Mouse (Mus musculus) heart, postnatal 10 days (tissue): ENCODE measurements around the gene Rusc1. TPM values are rescaled to one million over a fixed set of nuclear protein-coding genes. Genes with fewer than 3 reads are reported as not detected.

Experiments used
- DNase-seq, 2 experiments: peaks; one replicate each; pipeline ENCODE4 v3.0.0; 2021
- intact Hi-C: fragments of 180-260 bp; cut with DNase I; formaldehyde crosslinking; loops from one replicate; pipeline ENCODE4 v1.15.1; 2025
- total RNA-seq, 2 experiments: library from RNA; stranded (reverse); gene quantifications; 2 replicates each; pipeline ENCODE4 v1.2.3; 2021

The Rusc1 gene
- 10 to 100 TPM; 12.6 to 15.0 TPM for total RNA-seq

DNA sequence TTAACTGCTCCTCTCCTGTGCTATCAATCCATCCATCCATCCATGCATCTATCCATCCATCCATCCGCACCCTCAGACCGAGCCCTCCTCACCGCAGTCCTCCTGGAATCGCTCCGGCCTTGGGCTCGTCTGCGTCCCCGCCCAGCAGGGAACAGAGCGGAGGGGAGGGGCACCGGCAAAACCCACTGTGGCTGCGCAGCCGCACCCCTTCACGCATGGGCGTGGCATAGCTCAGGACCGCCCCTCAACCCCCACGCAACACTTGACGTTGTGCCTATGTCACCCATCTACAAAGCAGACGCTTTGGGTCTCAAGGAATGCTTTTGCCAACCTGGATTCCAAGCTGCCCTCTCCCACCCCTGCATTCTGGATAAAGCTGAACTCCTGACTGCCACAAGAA is at the start of gene Rusc1:
TSS of gene Rusc1 (minus strand) at position 137 of the 400 bp plus-strand sequence.
- peak; percentile 84 to 87 for DNase-seq
- intact Hi-C loops, result loop anchor here (5.0 kb wide), 1 partner anchor 64 kb away; no protein-coding TSS in a partner anchor

DNA sequence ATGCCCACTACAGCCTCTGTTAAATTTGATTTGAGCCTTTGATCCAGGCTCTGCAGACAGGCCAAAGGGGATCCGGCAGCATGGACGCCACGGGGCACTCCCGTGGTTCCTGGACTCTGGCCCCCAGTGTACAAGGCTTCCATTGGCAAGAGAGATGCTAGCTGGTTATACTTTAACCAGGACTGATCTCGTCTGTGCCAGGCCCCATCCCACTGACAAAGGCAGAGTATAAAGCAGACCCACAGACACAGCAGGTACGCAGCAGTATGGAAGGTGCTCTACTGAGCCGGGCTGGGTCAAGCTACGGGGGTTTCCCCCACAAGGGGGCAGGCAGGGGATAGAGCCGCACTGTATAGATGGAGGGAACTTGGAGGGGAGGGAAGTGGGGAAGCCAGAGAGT is 43.3 kb upstream of the Rusc1 start:
- no peak for DNase-seq
- intact Hi-C loops, result no loop called here

DNA sequence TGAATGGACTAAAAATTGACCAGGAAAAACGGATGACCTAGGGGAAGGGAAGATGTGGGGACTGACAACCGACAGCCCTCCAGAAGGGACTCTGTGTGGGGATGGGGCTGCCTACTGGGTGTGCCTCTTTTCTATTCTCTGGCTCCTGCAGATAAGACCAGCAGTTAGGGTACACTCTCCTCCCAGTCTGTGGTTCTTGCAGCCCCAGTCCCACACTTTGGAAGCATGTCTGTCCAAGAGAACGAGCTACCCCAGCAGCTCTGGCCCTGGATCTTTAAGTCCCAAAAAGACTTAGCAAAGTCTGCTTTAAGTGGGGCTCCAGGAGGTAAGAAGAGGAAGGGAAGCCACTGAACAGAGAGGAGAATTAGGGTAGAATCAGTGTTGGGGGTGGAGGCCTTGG is 42.8 kb upstream of the Rusc1 start, which contains the start of gene Pklr:
TSS of gene Pklr (plus strand) at position 185 of the 400 bp plus-strand sequence.
- intact Hi-C loops, result no loop called here

DNA sequence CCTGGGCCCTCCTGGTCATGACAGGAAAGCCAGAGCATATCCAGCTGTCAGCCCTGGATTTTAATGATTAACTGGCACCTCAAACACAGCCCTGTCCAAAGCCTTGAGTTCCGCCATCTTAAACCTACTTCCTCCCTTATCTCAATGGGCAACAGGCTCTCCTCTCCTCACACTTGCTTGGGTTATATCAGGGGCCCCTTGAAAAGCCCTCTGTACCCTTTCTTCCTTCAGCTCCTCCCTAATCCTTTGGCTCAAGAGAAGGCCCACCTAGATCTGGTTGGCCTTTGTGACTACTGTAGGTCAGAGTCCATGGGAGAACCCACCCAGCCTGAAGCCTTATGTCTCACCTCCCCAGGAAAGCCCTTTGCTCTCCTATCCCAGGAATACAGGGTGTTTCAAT is 40.6 kb upstream of the Rusc1 start:
- DNase-seq, result no peak
- intact Hi-C loops, result no loop called here

More for the DNA sequence above, 42.8 kb upstream of the Rusc1 start, which contains the start of gene Pklr:
- no peak for DNase-seq

DNA sequence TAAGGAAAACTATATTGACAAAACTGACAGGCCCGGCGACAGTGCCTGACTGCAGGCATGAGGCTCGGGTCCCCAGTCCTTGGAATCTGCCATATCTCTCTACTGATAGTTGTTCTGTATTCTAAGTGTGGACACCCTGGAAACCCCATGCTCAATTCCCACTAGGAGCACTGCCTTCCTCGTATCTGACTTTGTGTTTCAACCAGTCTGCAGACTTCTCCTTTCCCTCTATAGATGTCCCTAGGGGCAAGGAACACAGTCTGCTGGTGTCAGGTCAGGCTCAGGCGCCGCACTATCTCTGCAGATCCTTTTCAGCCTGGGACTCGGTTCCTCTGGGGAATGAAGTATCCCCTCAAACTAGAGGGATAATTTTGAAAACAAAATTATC is 39.9 kb upstream of the Rusc1 start:
- intact Hi-C loops, result no loop called here
- DNase-seq, result no peak

DNA sequence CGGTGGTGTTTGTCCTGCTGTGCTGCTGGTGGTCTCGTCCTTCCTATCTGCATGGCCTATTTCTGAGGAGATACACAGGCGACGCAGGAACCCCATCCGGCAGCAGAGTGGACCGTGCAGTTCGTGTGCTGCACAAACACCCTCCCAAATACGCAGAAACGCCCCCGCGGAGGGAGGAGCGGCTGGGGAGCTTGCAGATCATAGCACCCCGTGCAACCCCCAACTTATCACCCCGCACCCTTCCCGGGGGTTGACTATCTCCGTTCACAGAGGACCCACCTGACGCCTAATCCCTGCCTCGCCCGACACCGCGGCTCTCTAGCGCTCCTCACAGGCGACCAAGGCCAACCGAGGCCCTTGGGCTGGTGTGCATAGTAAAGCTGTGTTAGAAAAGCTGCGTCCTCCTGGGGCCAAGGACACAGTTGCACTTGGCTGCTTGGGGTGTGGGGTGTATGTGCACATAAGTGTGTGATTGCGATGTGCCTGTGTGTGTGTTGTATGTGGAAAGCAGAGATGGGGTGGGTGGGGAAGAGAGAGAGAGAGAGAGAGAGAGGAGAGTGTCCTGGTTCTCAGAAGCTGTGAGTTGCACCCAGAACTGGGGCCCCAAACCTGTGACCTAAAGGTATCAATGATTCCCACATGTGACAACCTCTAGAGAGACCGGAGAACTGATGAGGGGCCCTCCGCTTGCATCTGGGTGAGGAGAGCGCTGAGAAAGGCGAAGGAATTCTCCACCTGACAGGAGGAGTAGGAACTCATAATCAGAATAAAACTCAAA is 39.4 kb upstream of the Rusc1 start:
- intact Hi-C loops, result no loop called here
- DNase-seq, result peak; percentile 35 to 47

DNA sequence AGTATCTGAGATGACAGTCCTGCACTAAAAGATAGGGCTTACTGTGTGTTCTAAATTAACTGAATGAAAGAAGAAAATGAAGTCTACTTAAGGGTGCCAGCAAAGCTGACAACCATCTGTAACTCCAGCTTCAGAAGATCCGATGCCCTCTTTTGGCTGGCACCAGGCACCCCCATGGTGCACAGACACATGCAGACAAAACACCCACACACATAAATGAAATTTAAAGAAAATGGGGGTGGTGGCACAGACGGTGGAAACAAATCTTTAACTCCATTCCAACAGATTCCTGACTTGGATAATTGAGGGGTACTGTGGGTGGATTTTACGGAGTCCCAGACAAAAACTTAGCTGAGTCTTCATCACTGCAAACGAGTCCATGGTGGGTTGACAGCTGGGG is 38.7 kb upstream of the Rusc1 start:
- DNase-seq, result no peak

DNA sequence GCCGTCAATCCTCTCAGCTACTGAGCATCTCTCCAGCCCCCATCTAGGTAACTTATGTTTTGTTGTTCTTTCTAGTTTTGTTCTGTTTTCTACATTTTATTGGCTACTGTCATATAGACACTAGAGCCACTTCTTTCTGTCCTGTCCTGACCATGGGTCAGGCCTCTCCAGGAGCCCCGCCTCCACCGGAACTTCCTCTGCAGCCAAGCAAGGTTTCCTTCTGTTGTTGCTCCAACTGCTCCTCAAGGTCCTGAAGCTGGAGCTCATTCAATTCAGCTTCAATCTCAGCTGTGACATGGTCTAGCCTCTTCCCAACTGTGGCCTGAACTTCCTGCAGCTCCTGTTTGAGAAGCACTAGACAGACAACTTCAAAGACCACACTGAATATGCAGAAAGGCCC is 36.8 kb upstream of the Rusc1 start:
- no peak for DNase-seq
- intact Hi-C loops, result no loop called here

More for the DNA sequence above, 38.7 kb upstream of the Rusc1 start:
- intact Hi-C loops, result no loop called here

DNA sequence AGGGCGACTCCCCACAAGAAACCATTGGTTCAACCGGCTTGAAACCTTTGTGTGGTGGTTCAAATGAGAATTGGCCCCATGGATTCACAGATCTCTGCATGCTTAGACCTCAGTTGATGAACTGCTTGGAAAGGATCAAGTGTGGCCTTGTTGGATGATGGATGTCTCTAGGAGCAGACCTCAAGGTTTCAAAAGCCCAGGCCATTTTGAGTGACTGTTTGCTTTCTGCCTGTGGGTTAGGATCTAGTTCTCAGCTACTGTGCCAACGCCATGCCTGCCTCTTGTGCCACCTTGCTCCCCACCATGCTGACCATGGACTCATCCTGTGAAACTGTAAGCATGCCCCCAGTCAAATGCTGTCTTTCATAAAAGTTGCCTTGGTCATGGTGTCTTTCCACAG is 32.9 kb upstream of the Rusc1 start:
- DNase-seq, result no peak
- intact Hi-C loops, result no loop called here

DNA sequence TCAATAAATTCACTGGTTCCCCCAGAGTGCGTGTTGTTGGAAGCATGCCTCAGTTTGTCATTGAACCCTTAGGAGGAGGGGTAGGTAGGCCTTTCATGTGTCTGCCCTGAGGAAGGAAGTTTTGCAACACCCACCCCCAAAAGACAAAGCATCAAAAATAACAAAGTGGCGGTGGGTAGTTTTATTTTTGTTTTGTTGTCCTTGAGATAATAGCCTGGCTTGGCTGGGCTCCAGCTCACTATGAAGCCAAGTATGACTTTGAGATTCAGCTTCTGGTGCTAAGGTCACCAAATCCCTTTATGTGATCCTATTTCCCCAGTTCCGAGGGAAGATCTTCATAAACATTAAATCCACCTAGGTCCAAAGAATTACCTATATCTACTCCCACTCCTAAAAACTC is 31.1 kb upstream of the Rusc1 start:
- peak; percentile 55 to 64 for DNase-seq

DNA sequence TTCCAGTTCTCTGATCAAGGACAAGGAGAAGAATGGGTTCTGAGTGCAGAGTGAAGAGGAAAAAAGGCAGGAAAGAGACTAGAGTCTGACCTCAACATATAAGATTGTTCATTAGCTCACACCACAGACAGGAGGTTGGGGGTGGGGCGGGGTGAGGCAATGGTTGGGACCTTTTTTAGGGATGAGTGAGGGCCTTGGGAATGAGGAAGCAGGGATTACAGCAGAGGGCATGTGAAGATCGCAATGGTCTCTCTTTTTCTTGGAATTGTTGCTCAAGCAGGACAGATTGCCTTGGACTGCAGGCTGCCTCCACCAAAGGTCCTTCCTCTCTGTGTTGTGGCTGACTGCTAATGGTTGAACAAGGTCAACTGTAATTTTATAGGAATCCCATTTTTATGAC is 30.2 kb upstream of the Rusc1 start:
- DNase-seq, result peak; percentile 61 to 67

More for the DNA sequence above, 31.1 kb upstream of the Rusc1 start:
- intact Hi-C loops, result no loop called here

DNA sequence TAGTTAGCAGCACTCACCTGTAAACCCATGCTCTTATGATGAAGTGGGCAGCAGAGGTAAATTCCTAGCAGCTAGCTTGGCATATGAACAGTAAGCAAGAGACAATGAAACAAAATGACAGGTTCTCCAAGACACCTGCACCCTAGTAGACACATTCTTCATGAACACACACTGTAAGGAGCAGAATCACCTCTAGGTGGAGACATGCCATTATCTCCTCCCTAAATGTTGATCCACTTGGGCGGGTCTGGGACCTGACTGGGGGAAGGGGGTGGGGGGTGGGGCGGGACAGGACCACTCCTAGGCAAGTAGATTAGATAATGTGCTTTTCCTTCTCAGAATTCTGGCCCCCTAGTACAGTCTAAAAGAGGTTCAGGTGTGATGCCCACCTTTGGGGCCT is 22.4 kb upstream of the Rusc1 start:
- peak; percentile 31 to 43 for DNase-seq
- intact Hi-C loops, result loop anchor here (1.0 to 2.0 kb wide), 2 partner anchors 43 to 101 kb away; no protein-coding TSS in a partner anchor

More for the DNA sequence above, 30.2 kb upstream of the Rusc1 start:
- intact Hi-C loops, result no loop called here

DNA sequence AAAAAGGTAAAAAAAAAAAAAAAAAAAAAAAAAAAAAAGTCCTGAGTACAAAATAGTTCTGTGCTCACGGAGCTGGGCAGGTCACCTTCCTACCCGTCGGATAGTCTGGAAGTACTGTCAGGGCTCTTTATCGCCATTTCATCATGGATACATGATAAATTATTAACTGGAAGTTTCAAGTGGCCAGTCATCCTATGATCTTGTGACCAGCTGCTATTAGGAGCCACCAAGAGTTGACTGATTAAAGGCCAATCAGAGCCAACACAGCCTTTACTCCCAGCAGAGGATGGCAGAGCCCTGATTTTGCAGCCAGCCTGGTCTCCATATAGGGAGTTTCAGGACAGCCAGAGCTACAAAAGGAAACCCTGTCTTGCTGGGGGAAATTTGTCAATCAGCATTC is 19.9 kb upstream of the Rusc1 start:
- intact Hi-C loops, result no loop called here
- DNase-seq, result no peak

DNA sequence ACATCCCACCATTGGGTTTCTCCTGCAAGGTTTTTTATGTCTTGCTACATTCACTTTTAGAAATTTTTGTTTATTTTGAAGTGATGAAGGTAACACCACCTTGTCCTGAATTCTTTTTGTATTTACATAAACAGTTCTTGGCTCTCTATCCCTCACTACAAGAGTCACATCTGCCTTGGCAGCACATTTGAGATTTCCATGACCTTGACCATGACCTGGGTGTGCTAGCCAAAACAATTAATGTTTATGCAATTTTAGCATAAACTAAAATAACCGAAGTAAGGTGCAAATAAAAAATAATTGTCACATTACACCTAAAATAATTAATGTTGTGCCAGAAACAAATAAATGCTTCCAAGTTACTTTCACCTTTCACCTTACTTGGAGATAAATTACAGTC is 15.0 kb upstream of the Rusc1 start:
- intact Hi-C loops, result loop anchor here (10.0 kb wide), 1 partner anchor 197 kb away; no protein-coding TSS in a partner anchor
- DNase-seq, result no peak

DNA sequence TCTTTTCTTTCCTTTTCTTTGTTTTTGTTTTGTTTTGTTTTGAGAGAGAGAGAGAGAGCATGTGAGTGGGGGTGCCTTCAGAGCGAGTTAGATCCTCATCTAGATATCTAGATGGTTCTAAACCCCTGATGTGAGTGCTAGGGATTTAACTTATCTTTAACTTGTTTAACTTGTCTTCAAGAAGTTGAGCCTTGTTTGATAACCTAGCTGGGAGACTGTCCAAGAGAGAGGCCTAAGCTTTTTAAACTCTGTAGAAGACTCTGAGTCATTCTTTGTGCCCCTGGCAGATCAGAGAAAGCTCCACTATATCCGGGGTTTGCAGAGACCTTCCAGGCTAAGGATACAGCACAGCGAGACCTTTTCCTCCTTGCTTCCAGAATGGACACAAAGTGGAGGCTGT is 14.4 kb upstream of the Rusc1 start:
- DNase-seq, result no peak
- intact Hi-C loops, result loop anchor here (10.0 kb wide), 1 partner anchor 197 kb away; no protein-coding TSS in a partner anchor

DNA sequence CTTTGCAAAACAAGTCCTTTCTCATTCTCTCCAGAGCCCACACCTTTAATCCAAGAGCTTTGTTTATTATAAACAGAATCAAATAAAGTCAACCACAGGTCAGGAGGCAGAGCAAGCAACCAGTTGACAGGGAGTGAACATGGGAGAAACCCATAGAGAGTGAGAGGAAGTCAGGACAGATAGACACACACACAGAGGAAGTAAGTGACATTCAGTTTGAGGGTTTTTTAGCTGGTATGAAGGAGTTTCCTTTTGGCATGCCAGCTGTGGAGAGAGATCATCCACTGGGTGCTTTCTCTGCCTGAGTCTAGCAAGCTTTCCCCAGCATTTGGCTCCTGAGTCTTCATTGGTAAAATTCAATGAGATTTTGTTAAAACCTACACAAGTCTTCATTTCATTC is 13.8 kb upstream of the Rusc1 start:
- intact Hi-C loops, result loop anchor here (10.0 kb wide), 1 partner anchor 198 kb away; no protein-coding TSS in a partner anchor
- DNase-seq, result no peak

DNA sequence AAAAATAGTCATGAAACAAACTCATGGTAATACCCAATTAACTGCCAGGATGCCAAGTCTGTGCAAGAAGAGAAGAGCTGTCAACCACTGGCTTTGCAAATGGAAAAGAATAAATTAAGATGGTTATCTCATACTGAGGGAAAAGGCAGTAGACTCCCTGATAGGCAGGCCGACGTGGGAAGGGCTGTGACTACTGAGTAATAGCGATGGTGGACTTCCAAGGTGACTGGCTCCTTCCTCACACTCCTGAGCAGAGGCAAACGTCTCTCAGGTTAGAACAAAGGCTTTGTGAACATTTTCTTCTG is 10.1 kb upstream of the Rusc1 start:
- intact Hi-C loops, result loop anchor here (10.0 kb wide), 1 partner anchor 202 kb away; no protein-coding TSS in a partner anchor
- DNase-seq, result no peak

DNA sequence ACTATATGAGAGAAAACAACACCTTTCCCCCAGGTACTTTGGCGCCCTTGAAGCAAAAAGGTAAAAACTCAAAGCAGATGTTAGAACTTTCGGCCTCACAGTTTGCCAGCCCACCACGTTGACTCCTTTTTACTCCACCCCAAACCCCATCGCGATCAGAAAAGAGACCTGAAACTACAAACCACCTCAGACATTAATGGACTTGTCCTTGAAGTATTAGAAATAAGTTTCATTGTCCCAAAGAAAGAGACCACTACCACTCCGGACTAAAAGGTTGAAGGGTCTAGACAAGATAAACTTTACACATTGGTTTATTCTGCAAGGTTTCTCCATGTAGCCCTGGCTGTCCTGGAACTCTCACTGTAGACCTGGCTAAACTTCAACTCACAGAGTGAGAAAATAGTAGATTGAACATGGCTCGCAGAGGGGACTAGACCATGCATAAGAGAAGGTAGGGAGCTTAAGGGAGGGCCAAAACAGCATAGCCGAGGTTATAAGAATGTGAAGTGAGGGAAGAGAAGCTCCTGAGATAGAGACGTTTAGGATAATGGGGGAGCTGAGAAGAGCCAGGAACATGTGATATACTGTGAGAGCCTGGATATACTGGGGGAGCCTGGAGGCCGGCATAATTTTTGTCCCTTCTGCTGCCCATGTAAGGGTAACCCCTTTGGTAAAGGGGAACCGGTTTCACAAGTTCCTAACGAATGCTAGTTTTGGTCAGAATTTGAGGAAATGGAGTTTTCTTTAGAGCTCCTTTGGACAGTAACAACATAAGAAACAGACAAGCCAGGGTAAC is 9.6 kb upstream of the Rusc1 start:
- intact Hi-C loops, result loop anchor here (10.0 kb wide), 1 partner anchor 202 kb away; no protein-coding TSS in a partner anchor
- DNase-seq, result no peak

DNA sequence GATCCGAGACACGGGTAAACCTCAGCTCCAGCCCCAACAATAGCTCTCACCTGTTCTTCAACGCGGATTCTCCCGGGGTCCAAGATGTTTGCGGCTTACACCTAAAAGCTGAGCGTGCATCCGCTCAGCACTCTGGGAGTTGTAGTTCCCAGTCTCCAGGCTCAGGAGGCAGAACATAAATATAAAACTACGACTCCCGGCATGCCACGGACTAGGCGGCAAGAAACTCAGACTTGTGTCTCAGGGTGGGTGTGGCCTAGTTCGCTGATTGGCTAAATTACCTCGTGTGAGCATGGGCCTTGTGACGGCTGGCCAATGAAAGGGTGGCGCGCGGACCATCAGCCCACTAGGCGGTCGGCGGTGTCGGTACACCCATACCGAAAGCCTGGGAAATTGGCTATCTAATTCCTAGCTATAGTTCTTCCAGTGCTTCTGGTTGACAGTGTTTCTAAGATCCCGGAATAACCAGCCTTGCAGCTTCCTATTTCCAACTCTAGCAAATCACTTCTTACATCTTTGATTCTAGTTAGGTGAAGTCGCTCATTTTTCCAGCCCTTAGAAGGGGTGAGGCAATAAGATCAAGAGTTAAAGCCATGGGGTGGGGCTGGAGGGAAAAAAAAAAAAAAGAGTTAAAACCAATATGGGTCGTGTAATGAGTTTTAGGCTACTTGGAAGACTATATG is 8.8 kb upstream of the Rusc1 start, which contains the start of gene Fdps:
TSS of gene Fdps (minus strand) at position 148 of the 683 bp plus-strand sequence.
- intact Hi-C loops, result loop anchor here (10.0 kb wide), 1 partner anchor 203 kb away; no protein-coding TSS in a partner anchor
- DNase-seq, result peak; percentile 97 to 98

DNA sequence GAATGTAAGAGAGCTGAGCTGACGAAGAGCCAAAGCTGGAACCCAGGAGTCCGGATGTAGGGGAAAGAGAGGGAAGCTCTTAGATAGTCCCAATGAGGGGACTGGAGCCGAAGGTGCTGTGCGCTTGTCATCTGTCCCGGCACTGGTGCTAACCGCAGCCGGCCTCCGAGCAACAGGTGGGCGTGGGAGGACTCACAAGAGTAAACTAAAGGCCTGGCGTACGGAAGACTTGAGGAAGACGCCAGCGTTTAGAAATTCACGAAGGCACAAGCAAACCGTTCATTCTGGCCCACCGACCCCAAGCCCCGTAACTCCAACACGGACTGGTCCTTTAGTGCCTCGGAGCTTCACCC is 8.3 kb upstream of the Rusc1 start:
- intact Hi-C loops, result loop anchor here (10.0 kb wide), 1 partner anchor 203 kb away; no protein-coding TSS in a partner anchor
- DNase-seq, result no peak

DNA sequence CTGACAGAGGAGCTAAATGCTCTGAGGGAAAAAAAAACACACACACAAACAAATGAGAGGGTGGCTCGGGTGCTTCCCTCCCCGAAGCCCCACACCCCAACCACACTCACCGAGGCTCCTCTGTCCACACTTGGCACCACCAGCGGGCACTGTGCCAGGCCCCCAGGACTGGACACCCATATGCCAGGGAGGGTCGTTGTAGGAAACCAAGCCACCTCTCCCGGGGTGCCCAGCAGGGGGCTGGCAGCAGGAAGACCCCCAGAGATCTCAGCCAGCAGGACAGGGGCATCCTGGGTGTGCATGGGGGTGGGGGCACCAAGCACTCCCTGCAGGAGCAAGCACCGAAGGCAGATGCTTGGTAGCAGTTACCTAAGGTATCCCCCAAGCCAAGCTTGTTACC is 7.7 kb upstream of the Rusc1 start, which contains the start of gene Gm43738:
TSS of gene Gm43738 (minus strand) at position 289 of the 400 bp plus-strand sequence.
- intact Hi-C loops, result loop anchor here (10.0 kb wide), 1 partner anchor 204 kb away; no protein-coding TSS in a partner anchor
- no peak for DNase-seq
